Mouse (Mus musculus) intestine, embryonic 14.5 days (tissue): ENCODE measurements around the gene Gm6583. TPM values are rescaled to one million over a fixed set of nuclear protein-coding genes. Genes with fewer than 3 reads are reported as not detected.

Experiments used
- ATAC-seq: fragments of 200-750 bp; cut with Nextera tagmentation; replicated peaks from 2 replicates; pipeline ENCODE4 v1.8.0; 2017; ENCODE audit warnings: low read depth, moderate number of reproducible peaks, moderate TSS enrichment, moderate library complexity; ENCODE audit not compliant: low FRiP score, low TSS enrichment
- DNase-seq: peaks from one replicate; pipeline ENCODE4 v3.0.0-alpha.2; 2018; ENCODE audit warnings: low spot score
- H3K27ac ChIP-seq: fragments of 300-500 bp; sonication (generic); 2 replicates; pipeline ENCODE4 v1.5.1; 2014; ENCODE audit warnings: low read depth, mild to moderate bottlenecking, control low read depth
- H3K27me3 ChIP-seq: fragments of 300-500 bp; sonication (generic); replicated peaks from 2 replicates; pipeline ENCODE4 v1.6.1; 2014; ENCODE audit warnings: low read length, control low read depth; ENCODE audit not compliant: control insufficient read depth, insufficient read depth
- H3K36me3 ChIP-seq: fragments of 300-500 bp; sonication (generic); 2 replicates; pipeline ENCODE4 v1.6.1; 2014; ENCODE audit warnings: low read length, control low read depth; ENCODE audit not compliant: control insufficient read depth, insufficient read depth
- H3K4me1 ChIP-seq: fragments of 300-500 bp; sonication (generic); replicated peaks from 2 replicates; pipeline ENCODE4 v1.6.1; 2014; ENCODE audit warnings: low read length, control low read depth, mixed read lengths; ENCODE audit not compliant: control insufficient read depth, insufficient read depth
- H3K4me2 ChIP-seq: fragments of 300-500 bp; sonication (generic); 2 replicates; pipeline ENCODE4 v1.6.1; 2014; ENCODE audit warnings: low read length
- H3K4me3 ChIP-seq: fragments of 300-500 bp; sonication (generic); 2 replicates; pipeline ENCODE4 v1.5.1; 2014; ENCODE audit warnings: low read depth, low read length, control low read depth, mixed read lengths
- H3K9ac ChIP-seq: fragments of 300-500 bp; sonication (generic); 2 replicates; pipeline ENCODE4 v1.6.1; 2014; ENCODE audit warnings: mild to moderate bottlenecking, low read length
- H3K9me3 ChIP-seq: fragments of 300-500 bp; sonication (generic); 2 replicates; pipeline ENCODE4 v1.6.1; 2016; ENCODE audit warnings: low read length, control low read depth; ENCODE audit not compliant: control insufficient read depth
- WGBS: fragments of 180-500 bp; shearing (Covaris S2); extraction: QIAGEN DNeasy Blood & Tissue Kit; methylation state at CpG from one replicate; pipeline ENCODE4 v1.1.7; 2014; 5-methylcytosine and 5-hydroxymethylcytosine counted together
- polyA plus RNA-seq: library from polyadenylated mRNA; unstranded; fragments of >200 nt; fragmentation: Nextera tagmentation; extraction: Ambion mirVana; gene quantifications from 2 replicates; pipeline ENCODE4 v1.2.1, GENCODE M21; 2014

Gm6583 gene
- polyA plus RNA-seq, 1 experiment from 2014 or later = 0.11 TPM

DNA sequence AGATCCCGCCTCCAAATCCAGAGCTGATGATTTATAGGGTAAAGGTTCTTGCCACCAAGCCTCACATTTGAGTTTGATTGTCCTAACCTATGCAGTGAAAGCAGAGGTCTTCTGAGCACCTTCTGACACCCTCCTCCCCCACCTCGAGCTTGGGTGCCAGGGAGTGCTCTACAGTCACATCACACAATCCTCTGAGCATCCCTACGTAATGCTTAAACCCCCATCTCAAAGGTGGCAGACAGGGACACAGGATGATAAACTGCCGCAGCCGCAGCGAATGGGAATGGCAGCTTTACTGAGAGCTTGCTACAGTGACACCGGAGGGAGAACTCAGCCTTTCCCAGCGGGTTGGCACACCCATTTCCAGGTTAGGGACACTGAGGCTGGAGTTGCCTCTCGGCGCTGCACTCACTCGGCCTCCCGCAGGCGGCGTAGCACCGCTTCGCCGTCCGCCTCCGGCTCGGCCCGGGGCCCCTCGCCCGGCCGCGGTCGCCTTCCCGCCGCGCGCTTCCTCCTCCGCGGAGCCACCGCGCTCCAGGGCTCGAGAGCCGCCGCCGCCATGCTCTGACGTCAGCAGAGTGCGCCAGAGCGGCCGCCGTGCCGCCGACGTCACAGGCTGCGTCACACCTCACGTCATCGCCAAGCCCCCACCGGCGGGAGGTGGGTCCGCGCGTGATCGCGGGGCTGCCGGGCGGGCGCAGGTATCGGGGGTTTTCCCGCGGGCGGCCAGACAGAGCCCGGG, 13.2 kb downstream of the Gm6583 start, which contains the start of the genes Srrd and Hps4:
TSS of gene Srrd (minus strand) at position 578 of the 742 bp plus-strand sequence.
TSS of gene Hps4 (plus strand) at position 621 of the 742 bp plus-strand sequence.
- Histone ChIP-seq H3K27me3 (no peaks in the 10 kb centered on the region), H3K4me3 (peak within 1 kb of the TSS; percentile 71), H3K27ac (peak within 1 kb of the TSS; percentile 70), H3K4me2 (peak within 1 kb of the TSS; percentile 76), H3K9ac (peak within 1 kb of the TSS; percentile 89), H3K36me3 (peaks cover 46% of the 10 kb centered on the region), H3K9me3 (no peaks in the 10 kb centered on the region), H3K4me1 (peaks cover 21% of the 10 kb centered on the region; the same call in 1 of the 2 replicates)
- WGBS = 2% methylated on average over 63 of the region's 64 CpGs
- DNase-seq = peak; percentile 97
- peak; percentile 56; the same call in 1 of the 2 replicates for ATAC-seq

DNA sequence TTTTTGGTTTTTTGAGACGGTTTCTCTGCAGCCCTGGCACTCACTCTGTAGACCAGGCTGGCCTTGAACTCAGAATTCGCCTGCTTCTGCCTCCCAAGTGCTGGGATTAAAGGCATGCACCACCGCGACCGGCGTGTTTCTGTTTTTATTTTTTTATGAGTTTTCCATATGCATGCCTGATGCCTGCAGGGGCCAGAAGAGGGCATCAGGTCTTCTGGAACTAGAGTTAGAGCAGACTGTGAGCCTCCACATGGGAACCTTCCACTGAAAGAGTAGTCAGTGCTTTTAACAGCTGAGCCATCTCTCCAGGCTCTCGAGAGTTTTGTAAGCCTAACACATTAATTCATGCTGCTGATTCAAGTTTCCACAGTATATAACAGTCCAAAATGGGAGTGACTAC, 16.6 kb downstream of the Gm6583 start:
- Histone ChIP-seq H3K27ac (no peak overlapping the region), H3K36me3 (peaks cover 61% of the 10 kb centered on the region), H3K4me1 (peaks cover 15% of the 10 kb centered on the region; the same call in 1 of the 2 replicates), H3K4me2 (no peak overlapping the region), H3K27me3 (no peaks in the 10 kb centered on the region), H3K9ac (no peak overlapping the region), H3K4me3 (no peak overlapping the region), H3K9me3 (no peaks in the 10 kb centered on the region)
- ATAC-seq = no peak
- no peak for DNase-seq
- WGBS = 63% methylated on average over 7 of the region's 7 CpGs

DNA sequence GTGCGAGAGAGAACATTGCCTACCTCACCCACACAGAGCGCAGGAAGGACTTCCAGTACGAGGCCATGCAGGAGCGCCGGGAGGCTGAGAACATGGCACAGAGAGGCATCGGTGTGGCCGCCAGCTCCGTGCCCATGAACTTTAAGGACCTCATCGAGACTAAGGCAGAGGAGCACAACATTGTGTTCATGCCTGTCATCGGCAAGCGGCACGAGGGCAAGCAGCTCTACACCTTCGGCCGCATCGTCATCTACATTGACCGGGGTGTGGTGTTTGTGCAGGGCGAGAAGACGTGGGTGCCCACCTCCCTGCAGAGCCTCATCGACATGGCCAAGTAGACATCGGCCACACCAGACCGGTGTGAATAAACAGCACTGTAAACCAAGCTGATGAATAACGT, 18.8 kb downstream of the Gm6583 start:
- 94% methylated on average over 22 of the region's 22 CpGs for WGBS
- H3K9me3 ChIP-seq = no peaks in the 10 kb centered on the region
- ATAC-seq (no peak), DNase-seq (no peak)
- no peak overlapping the region for H3K9ac ChIP-seq
- H3K27me3 ChIP-seq = no peaks in the 10 kb centered on the region
- H3K27ac ChIP-seq = no peak overlapping the region
- peaks cover 4% of the 10 kb centered on the region; the same call in 1 of the 2 replicates for H3K4me1 ChIP-seq
- H3K4me3 ChIP-seq = no peak overlapping the region
- H3K36me3 ChIP-seq = peaks cover 83% of the 10 kb centered on the region
- no peak overlapping the region for H3K4me2 ChIP-seq

DNA sequence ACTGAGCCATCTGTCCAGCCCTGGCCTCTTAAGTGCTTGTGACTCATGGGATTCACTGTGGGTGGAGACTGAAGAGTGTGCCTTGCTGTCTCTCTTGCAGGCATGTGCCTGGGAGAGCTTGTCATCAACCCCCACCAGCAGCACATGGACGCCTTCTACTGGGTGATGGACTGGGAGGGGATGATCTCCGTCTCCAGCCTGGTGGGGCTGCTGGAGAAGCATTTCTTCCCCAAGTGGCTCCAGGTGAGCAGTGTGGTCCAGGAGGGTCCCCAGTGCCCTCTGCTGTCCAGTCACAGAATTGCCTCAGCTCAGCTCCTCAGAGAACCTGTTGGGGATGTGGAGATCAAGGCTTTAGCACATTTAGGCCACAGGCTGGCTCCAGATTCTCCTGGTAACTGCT, 20.4 kb downstream of the Gm6583 start:
- H3K36me3 ChIP-seq = peaks cover 95% of the 10 kb centered on the region
- ATAC-seq = 0 out of 2 replicates have a peak, but pooled peaks have one; percentile 14
- no peak overlapping the region for H3K4me3 ChIP-seq
- WGBS = 42% methylated on average over 2 of the region's 2 CpGs
- peak; percentile 77 for DNase-seq
- H3K27me3 ChIP-seq = no peaks in the 10 kb centered on the region
- no peak overlapping the region for H3K27ac ChIP-seq
- H3K9me3 ChIP-seq = no peaks in the 10 kb centered on the region
- H3K4me2 ChIP-seq = no peak overlapping the region
- no peaks in the 10 kb centered on the region for H3K4me1 ChIP-seq
- H3K9ac ChIP-seq = no peak overlapping the region

DNA sequence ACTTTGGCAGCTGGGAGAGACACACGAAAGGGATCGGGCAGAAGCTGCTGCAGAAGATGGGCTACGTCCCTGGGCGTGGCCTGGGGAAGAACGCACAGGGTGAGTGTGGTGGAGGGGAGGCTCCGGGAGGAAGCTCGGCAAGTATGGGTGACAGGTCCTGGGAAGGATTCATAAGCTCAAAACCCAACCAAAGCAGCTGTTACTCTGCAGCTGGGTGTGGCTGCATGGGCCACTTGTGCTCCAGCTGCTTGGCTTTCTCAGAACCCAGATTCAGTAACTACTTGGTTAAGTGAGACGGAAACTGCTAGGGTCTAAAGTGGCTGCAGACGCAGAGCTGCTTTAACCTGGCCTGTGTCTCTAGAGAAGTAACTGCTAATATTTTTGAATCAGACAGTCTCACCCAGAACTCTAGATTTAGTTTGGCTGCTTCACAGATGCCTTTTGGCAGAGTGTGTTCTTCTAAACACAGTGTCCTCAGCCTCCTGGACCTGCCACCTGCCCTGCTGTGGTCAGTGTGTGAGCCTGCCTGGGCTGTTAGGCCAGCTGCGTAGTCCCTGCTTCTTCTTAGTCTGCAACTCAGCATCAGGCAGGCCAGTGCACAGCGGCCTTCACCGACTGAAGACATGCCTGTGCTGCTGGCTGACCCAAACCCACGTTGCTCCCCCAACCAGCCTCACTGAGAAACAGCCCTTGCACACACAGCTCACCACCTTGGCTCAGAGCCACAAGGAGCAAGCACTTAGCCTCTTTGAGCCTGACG, 25.8 kb downstream of the Gm6583 start:
- WGBS = 92% methylated on average over 14 of the region's 14 CpGs
- H3K27me3 ChIP-seq = no peaks in the 10 kb centered on the region
- H3K9me3 ChIP-seq = no peaks in the 10 kb centered on the region
- ATAC-seq (no peak), DNase-seq (no peak)
- no peak overlapping the region for H3K27ac ChIP-seq
- peaks cover 72% of the 10 kb centered on the region for H3K36me3 ChIP-seq
- no peak overlapping the region for H3K4me2 ChIP-seq
- peaks cover 13% of the 10 kb centered on the region for H3K4me1 ChIP-seq
- no peak overlapping the region for H3K9ac ChIP-seq
- H3K4me3 ChIP-seq = no peak overlapping the region

DNA sequence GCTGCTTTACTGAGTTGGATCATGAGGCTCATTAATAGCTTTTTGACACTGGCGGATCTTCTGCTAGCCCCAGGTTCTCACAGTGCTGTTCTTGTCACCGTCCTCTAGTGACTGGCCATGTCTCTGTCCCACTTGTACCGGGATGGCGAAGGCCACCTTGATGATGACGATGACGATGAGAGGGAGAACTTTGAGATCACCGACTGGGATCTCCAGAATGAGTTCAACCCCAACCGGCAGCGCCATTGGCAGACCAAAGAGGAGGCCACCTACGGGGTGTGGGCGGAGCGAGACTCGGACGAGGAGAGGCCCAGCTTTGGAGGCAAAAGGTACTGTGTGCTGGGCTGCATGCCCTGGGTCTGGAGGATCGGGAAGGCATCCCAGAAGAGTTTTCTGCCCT, 28.0 kb downstream of the Gm6583 start:
- Histone ChIP-seq H3K36me3 (peaks cover 50% of the 10 kb centered on the region), H3K27me3 (no peaks in the 10 kb centered on the region), H3K4me2 (no peak overlapping the region), H3K27ac (no peak overlapping the region), H3K9me3 (no peaks in the 10 kb centered on the region), H3K4me3 (no peak overlapping the region), H3K4me1 (peaks cover 14% of the 10 kb centered on the region), H3K9ac (no peak overlapping the region)
- 90% methylated on average over 15 of the region's 15 CpGs for WGBS
- no peak for DNase-seq
- ATAC-seq = no peak

DNA sequence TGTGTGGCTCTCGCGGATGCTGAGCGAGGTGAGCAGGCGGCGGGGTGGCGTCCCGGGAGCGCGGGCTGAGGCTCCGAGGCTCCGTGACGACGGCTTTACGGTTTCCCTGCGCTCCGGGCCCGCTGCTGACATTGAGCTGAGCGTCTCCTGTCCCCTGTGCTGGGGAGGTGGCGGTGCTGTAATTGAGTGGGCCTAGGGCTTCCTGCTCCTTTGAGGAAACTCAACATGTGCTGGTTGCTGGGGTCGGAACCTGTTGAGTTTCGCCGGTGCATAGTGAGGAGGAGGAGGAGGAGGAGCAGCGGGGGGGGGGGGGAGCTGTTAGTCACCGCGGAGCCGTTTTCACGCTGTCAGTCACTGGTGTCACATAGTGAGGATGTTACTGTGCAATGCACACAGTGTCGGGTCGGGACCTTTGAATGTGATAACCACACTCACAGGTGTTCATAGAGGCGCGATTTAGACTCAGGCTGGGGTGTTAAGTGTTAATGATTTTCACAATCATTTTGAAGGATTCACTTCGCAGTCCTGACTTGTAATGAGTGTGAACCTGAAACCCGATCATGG, 29.3 kb downstream of the Gm6583 start:
- peak overlapping the region; percentile 81 for H3K4me3 ChIP-seq
- WGBS = 1% methylated on average over 33 of the region's 33 CpGs
- ATAC-seq (peak; percentile 59), DNase-seq (no peak)
- no peaks in the 10 kb centered on the region for H3K27me3 ChIP-seq
- no peaks in the 10 kb centered on the region for H3K9me3 ChIP-seq
- peaks cover 37% of the 10 kb centered on the region for H3K36me3 ChIP-seq
- H3K9ac ChIP-seq = peak overlapping the region; percentile 61
- peak overlapping the region; percentile 73 for H3K4me2 ChIP-seq
- peaks cover 14% of the 10 kb centered on the region for H3K4me1 ChIP-seq
- H3K27ac ChIP-seq = peak overlapping the region; percentile 77; the same call in 1 of the 2 replicates

DNA sequence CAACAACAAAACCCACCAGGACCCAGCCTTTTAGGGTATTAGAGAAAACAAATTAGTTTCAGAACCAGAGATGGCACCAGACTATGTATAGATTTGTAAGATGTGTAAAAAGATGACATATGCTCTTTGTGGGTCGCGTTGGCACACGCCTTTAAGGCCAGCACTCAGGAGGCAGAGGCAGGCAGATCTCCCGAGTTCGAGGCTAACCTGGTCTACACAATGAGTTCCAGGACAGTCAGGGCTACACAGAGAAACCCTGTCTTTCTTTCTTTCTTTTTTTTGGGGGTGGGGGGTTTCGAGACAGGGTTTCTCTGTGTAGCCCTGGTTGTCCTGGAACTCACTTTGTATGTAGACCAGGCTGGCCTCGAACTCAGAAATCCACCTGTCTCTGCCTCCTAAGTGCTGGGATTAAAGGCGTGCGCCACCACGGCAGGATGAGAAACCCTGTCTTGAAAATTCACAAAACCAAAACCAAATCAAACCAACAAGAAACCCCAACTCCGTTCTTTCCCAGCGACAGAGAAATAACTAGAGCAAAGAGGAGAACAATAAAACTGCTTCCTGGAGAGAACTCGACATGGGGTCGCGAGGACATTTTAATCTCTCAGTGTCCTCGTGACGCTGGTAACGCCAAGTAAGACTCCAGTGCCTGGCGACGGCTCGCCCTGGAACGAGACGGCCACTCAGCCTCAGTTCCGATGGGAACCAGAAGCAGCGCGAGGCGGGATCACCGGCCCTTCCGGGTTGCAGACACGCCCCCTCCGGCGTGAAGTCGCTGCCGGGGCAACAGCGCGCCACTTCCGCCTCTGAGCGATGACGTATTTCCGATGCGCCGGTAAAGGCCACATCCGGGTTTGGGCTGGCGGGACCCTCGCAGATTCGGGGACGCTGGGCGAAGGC, 30.0 kb downstream of the Gm6583 start, which contains the start of gene Tfip11:
TSS of gene Tfip11 (plus strand) at position 813 of the 900 bp plus-strand sequence.
- Histone ChIP-seq H3K36me3 (peaks cover 30% of the 10 kb centered on the region), H3K9ac (peak within 1 kb of the TSS; percentile 61), H3K4me3 (peak within 1 kb of the TSS; percentile 81), H3K27me3 (no peaks in the 10 kb centered on the region), H3K4me1 (peaks cover 14% of the 10 kb centered on the region), H3K4me2 (peak within 1 kb of the TSS; percentile 73), H3K9me3 (no peaks in the 10 kb centered on the region), H3K27ac (peak within 1 kb of the TSS; percentile 77)
- ATAC-seq (peak; percentile 84), DNase-seq (peak; percentile 99)
- WGBS = 8% methylated on average over 48 of the region's 48 CpGs
